Mouse (Mus musculus): Measurements from ENCODE around the gene Klhdc2. TPM values are rescaled to one million over a fixed set of nuclear protein-coding genes. Genes with fewer than 3 reads are reported as not detected.

Gene Klhdc2
- 50.6 TPM for polyA plus RNA-seq (2014; fragmentation: Illumina TruSeq; extraction: RNeasy Lipid Tissue Mini Kit (QIAGEN cat#74804); ENCODE audit: low replicate concordance)

DNA sequence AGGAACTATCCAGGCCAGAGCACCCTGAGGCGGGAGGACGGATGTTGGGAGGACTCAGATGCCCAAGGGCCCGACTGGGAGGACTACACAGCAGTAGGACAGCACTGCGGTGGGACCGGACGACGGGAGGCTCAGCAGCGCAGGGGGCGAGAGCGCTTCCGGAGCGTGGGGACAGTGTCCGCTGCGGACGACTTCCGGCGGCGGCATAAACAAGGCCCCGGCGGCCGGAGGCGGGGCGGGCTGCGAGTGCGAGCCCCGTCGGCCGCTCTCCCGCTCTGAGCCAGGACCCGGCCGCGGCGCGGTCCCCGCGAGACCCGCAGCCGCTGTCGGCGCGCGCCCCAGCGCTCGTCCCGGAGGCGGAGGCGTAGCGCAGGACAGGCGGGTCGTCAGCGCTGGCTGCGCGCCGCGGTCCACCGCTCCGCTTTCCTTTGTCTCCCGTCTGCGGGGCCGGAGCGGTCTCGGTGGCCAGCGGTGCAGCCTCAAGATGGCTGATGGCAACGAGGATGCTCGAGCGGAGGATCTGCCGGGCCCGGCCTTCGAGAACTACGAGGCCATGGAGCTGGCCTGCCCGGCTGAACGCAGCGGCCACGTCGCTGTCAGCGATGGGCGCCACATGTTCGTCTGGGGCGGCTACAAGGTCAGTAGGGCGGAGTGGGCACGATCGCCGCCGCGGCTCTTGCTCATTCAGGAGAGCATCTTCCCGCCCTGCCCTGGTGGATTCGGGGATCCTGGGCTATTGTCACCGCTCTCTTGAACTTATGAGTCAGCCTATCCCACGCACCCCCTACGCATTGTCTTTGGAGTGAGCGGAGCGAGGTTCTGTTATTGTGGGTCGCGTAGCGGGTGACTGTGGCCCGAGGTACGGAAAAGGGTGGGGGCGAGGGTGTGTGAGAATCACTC is at the start of gene Klhdc2:
Gene Klhdc2 (plus strand): TSS at position 171 of the 900 bp plus-strand sequence.

DNA sequence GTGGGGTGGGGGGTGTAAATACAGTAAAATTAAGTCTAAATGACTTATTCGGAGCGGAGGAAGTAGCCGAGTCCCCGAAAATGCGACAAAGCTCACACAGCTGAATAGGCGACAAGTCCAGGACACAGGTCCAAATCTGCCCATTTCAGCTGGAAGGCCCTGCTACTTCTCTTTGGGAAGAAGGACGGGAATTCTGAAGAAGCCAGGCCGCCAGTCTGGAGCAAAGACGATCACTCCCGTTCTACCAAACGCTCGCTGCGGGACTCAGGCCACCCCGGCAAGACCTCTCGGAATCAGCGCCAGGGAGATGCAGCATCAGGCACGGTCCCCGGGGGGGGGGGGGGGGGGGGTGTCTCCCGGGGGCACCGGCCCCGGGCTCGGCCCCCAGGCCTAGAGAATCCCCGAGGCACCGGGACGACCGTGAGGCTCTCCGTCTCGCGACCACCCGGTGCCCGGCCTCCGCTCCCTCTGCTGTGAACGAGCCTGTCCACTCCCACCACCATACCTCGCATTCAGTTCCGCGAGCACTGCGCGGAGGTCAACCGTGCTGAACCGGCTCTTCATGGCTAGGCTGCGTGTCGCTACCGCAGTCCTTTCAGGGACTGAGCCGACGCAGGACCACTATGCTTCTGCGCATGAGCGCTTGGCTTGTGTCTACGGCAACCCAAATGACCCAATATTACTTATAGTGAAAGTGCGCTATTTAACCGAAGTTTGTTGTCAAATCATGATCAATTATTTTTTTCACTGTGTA is 60.2 kb downstream of the Klhdc2 start, which contains the start of gene Nemf:
Gene Nemf (minus strand): TSS at position 620 of the 754 bp plus-strand sequence.

Other genes with a start within 250 kb of the Klhdc2 start
- gene Rps29, start 137.5 kb upstream of the Klhdc2 start, polyA plus RNA-seq (2014; fragmentation: Illumina TruSeq; extraction: RNeasy Lipid Tissue Mini Kit (QIAGEN cat#74804); ENCODE audit: low replicate concordance), result 40.1 TPM
- 5.9 TPM for gene Lrr1, start 127.9 kb upstream of the Klhdc2 start, polyA plus RNA-seq (2014; fragmentation: Illumina TruSeq; extraction: RNeasy Lipid Tissue Mini Kit (QIAGEN cat#74804); ENCODE audit: low replicate concordance)
- 92.1 TPM for gene Rpl36al, start 112.6 kb upstream of the Klhdc2 start, polyA plus RNA-seq (2014; fragmentation: Illumina TruSeq; extraction: RNeasy Lipid Tissue Mini Kit (QIAGEN cat#74804); ENCODE audit: low replicate concordance)
- gene Mgat2, start 112.5 kb upstream of the Klhdc2 start, polyA plus RNA-seq (2014; fragmentation: Illumina TruSeq; extraction: RNeasy Lipid Tissue Mini Kit (QIAGEN cat#74804); ENCODE audit: low replicate concordance), result 172 TPM
- gene Gm49383, start 99.6 kb upstream of the Klhdc2 start, polyA plus RNA-seq (2014; fragmentation: Illumina TruSeq; extraction: RNeasy Lipid Tissue Mini Kit (QIAGEN cat#74804); ENCODE audit: low replicate concordance), result 2.0 TPM
- 1.4 TPM for gene Dnaaf2, start 98.3 kb upstream of the Klhdc2 start, polyA plus RNA-seq (2014; fragmentation: Illumina TruSeq; extraction: RNeasy Lipid Tissue Mini Kit (QIAGEN cat#74804); ENCODE audit: low replicate concordance)
- 13.1 TPM for gene Gm49384, start 92.4 kb upstream of the Klhdc2 start, polyA plus RNA-seq (2014; fragmentation: Illumina TruSeq; extraction: RNeasy Lipid Tissue Mini Kit (QIAGEN cat#74804); ENCODE audit: low replicate concordance)
- 7.4 TPM for gene Pole2, start 68.5 kb upstream of the Klhdc2 start, polyA plus RNA-seq (2014; fragmentation: Illumina TruSeq; extraction: RNeasy Lipid Tissue Mini Kit (QIAGEN cat#74804); ENCODE audit: low replicate concordance)
- 3.2 TPM for gene Klhdc1, start 55.5 kb upstream of the Klhdc2 start, polyA plus RNA-seq (2014; fragmentation: Illumina TruSeq; extraction: RNeasy Lipid Tissue Mini Kit (QIAGEN cat#74804); ENCODE audit: low replicate concordance)
- gene Nemf, start 60.5 kb downstream of the Klhdc2 start, polyA plus RNA-seq (2014; fragmentation: Illumina TruSeq; extraction: RNeasy Lipid Tissue Mini Kit (QIAGEN cat#74804); ENCODE audit: low replicate concordance), result 110 TPM
- gene Arf6, start 75.5 kb downstream of the Klhdc2 start, polyA plus RNA-seq (2014; fragmentation: Illumina TruSeq; extraction: RNeasy Lipid Tissue Mini Kit (QIAGEN cat#74804); ENCODE audit: low replicate concordance), result 137 TPM
- gene Gm9887, start 75.8 kb downstream of the Klhdc2 start, polyA plus RNA-seq (2014; fragmentation: Illumina TruSeq; extraction: RNeasy Lipid Tissue Mini Kit (QIAGEN cat#74804); ENCODE audit: low replicate concordance), result not detected

Data from small intestine, adult 10 weeks (tissue).